Mouse (Mus musculus): ENCODE results near the gene Agap1. TPM values are rescaled to one million over a fixed set of nuclear protein-coding genes. Genes with fewer than 3 reads are reported as not detected.

Agap1 gene
- polyA plus RNA-seq, 1 experiment from 2014 or later: 72.2 TPM

DNA sequence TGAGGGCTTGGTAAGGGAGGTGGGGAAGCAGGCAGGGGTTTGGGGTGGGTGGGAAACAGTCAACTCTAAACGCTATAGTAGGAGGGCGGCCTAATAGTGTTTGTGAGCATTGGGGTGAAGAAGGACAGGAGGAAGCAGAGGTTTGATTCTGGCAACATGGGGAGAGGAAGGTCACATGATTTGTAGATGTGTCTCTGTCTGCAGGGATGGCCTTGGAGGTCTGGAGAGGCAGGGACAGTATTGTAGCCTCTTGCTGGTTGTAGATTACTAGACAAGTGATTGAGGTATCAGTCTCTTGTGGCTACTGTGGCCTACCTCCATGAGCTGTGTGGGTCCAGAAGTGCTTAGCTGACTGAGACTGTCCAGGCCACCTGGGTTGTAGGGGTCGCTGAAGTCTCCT, 13.5 kb downstream of the Agap1 start:
- Histone ChIP-seq H3K4me1 (replicated peaks; ENCODE audit: control insufficient read depth, insufficient read depth, low read length) (peaks cover 38% of the 10 kb centered on the region), H3K27me3 (ENCODE audit: control insufficient read depth, insufficient read depth, low read length) (no peaks in the 10 kb centered on the region)
- 77% methylated on average over 3 of the region's 3 CpGs for WGBS

GRCm38 (mm10) chr1:89471430-89471829, 16.8 kb downstream of the Agap1 start:
- WGBS: 61% methylated on average over 4 of the region's 4 CpGs
- no peak overlapping the region for H3K4me2 ChIP-seq (replicated peaks)
- H3K9me3 ChIP-seq (ENCODE audit: control insufficient read depth, low read length): no peaks in the 10 kb centered on the region
- H3K4me3 ChIP-seq (replicated peaks; ENCODE audit: low read length): no peak overlapping the region
- peaks cover 27% of the 10 kb centered on the region for H3K4me1 ChIP-seq (replicated peaks; ENCODE audit: control insufficient read depth, insufficient read depth, low read length)
- DNase-seq (ENCODE audit: low spot score) (no peak), ATAC-seq (ENCODE audit: low FRiP score) (no peak)
- no peak overlapping the region for H3K27ac ChIP-seq
- H3K27me3 ChIP-seq (ENCODE audit: control insufficient read depth, insufficient read depth, low read length): no peaks in the 10 kb centered on the region
- no peak overlapping the region for H3K9ac ChIP-seq
- no peaks in the 10 kb centered on the region for H3K36me3 ChIP-seq (replicated peaks; ENCODE audit: control insufficient read depth, insufficient read depth)

More for the DNA sequence above, 13.5 kb downstream of the Agap1 start:
- no peaks in the 10 kb centered on the region for H3K36me3 ChIP-seq (replicated peaks; ENCODE audit: control insufficient read depth, insufficient read depth)
- no peaks in the 10 kb centered on the region for H3K9me3 ChIP-seq (ENCODE audit: control insufficient read depth, low read length)
- no peak overlapping the region for H3K4me3 ChIP-seq (replicated peaks; ENCODE audit: low read length)
- ATAC-seq (ENCODE audit: low FRiP score): no peak
- no peak overlapping the region for H3K27ac ChIP-seq
- no peak for DNase-seq (ENCODE audit: low spot score)
- H3K4me2 ChIP-seq (replicated peaks): no peak overlapping the region
- H3K9ac ChIP-seq: no peak overlapping the region

DNA sequence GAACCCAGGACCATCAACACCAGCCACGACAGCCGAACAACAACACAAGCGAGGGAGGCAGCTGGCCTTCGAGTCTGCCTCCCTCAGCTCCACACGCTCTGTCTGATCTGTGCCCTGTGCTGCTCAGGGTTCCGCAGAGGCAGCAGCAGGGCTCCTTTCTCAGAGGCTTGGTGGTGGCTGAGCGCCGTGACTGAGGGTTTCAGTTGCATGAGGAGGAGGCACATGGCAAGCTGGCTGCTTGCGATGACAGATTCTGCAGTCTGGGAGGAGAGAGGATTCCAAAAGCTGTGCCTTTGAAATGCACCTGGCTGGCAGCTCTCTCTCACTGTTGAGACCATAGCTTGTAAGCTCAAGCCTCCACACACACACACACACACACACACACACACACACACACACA, 17.3 kb downstream of the Agap1 start:
- DNase-seq (ENCODE audit: low spot score): no peak
- Histone ChIP-seq H3K4me3 (replicated peaks; ENCODE audit: low read length) (no peak overlapping the region), H3K9ac (no peak overlapping the region), H3K36me3 (replicated peaks; ENCODE audit: control insufficient read depth, insufficient read depth) (no peaks in the 10 kb centered on the region), H3K9me3 (ENCODE audit: control insufficient read depth, low read length) (no peaks in the 10 kb centered on the region), H3K27ac (no peak overlapping the region), H3K4me1 (replicated peaks; ENCODE audit: control insufficient read depth, insufficient read depth, low read length) (peaks cover 24% of the 10 kb centered on the region), H3K27me3 (ENCODE audit: control insufficient read depth, insufficient read depth, low read length) (no peaks in the 10 kb centered on the region), H3K4me2 (replicated peaks) (no peak overlapping the region)
- 66% methylated on average over 9 of the region's 9 CpGs for WGBS
- ATAC-seq (ENCODE audit: low FRiP score): no peak

DNA sequence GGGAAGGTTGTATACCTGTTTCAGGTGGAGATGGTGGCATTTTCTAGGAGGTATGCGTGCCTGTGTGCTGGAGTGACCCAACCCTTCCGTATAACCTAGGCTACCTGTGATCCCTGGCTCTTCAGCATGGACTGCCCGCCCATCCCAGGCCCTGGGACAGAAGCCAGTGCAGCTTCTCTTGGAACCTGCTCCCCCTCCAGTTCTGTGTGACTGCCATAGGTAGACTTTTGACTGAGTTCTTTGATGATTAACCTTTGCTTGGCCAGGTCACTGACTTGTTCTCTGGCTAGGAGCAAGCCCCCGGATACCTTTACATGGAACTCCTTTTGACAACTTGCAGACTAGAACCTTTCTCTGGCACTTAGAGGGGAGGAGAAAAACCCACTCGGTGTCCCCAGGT, 19.3 kb downstream of the Agap1 start:
- 91% methylated on average over 5 of the region's 5 CpGs for WGBS
- Histone ChIP-seq H3K4me1 (replicated peaks; ENCODE audit: control insufficient read depth, insufficient read depth, low read length) (peaks cover 5% of the 10 kb centered on the region; the same call in 1 of the 2 replicates), H3K36me3 (replicated peaks; ENCODE audit: control insufficient read depth, insufficient read depth) (no peaks in the 10 kb centered on the region), H3K9ac (no peak overlapping the region), H3K4me3 (replicated peaks; ENCODE audit: low read length) (no peak overlapping the region), H3K27me3 (ENCODE audit: control insufficient read depth, insufficient read depth, low read length) (no peaks in the 10 kb centered on the region), H3K4me2 (replicated peaks) (no peak overlapping the region), H3K9me3 (ENCODE audit: control insufficient read depth, low read length) (no peaks in the 10 kb centered on the region), H3K27ac (no peak overlapping the region)
- ATAC-seq (ENCODE audit: low FRiP score) (no peak), DNase-seq (ENCODE audit: low spot score) (no peak)

GRCm38 (mm10) chr1:89474853-89475252, 20.2 kb downstream of the Agap1 start:
- H3K36me3 ChIP-seq (replicated peaks; ENCODE audit: control insufficient read depth, insufficient read depth): no peaks in the 10 kb centered on the region
- no peak overlapping the region for H3K9ac ChIP-seq
- no peak overlapping the region for H3K27ac ChIP-seq
- peaks cover 5% of the 10 kb centered on the region; the same call in 1 of the 2 replicates for H3K4me1 ChIP-seq (replicated peaks; ENCODE audit: control insufficient read depth, insufficient read depth, low read length)
- 68% methylated on average over 9 of the region's 9 CpGs for WGBS
- ATAC-seq (ENCODE audit: low FRiP score) (no peak), DNase-seq (ENCODE audit: low spot score) (no peak)
- no peaks in the 10 kb centered on the region for H3K9me3 ChIP-seq (ENCODE audit: control insufficient read depth, low read length)
- no peak overlapping the region for H3K4me2 ChIP-seq (replicated peaks)
- no peak overlapping the region for H3K4me3 ChIP-seq (replicated peaks; ENCODE audit: low read length)
- H3K27me3 ChIP-seq (ENCODE audit: control insufficient read depth, insufficient read depth, low read length): no peaks in the 10 kb centered on the region

DNA sequence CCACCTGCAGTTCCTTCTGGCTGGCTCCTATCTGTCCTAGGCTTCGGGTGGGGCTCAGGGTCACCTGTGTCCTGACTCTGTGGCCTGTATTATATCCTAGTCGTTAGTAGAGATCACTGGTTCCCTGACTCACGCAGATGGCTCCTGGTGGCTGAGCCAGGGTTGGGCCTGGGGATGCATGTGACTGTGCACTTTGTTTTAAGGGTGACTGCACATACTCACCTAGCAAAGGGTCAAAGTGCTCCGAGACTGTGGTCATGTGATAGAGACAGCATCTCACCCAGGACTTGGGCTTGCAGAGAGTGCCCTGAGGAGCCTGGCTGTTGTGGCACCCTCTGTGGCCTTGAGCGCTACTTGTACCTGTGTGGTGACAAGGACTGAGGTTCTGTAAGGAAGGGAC, 22.4 kb downstream of the Agap1 start:
- ATAC-seq (ENCODE audit: low FRiP score) (no peak), DNase-seq (ENCODE audit: low spot score) (no peak)
- no peak overlapping the region for H3K4me3 ChIP-seq (replicated peaks; ENCODE audit: low read length)
- H3K9ac ChIP-seq: no peak overlapping the region
- H3K9me3 ChIP-seq (ENCODE audit: control insufficient read depth, low read length): no peaks in the 10 kb centered on the region
- WGBS: 92% methylated on average over 5 of the region's 5 CpGs
- no peaks in the 10 kb centered on the region for H3K36me3 ChIP-seq (replicated peaks; ENCODE audit: control insufficient read depth, insufficient read depth)
- peaks cover 9% of the 10 kb centered on the region; the same call in 1 of the 2 replicates for H3K4me1 ChIP-seq (replicated peaks; ENCODE audit: control insufficient read depth, insufficient read depth, low read length)
- no peak overlapping the region for H3K4me2 ChIP-seq (replicated peaks)
- no peak overlapping the region for H3K27ac ChIP-seq
- no peaks in the 10 kb centered on the region for H3K27me3 ChIP-seq (ENCODE audit: control insufficient read depth, insufficient read depth, low read length)

DNA sequence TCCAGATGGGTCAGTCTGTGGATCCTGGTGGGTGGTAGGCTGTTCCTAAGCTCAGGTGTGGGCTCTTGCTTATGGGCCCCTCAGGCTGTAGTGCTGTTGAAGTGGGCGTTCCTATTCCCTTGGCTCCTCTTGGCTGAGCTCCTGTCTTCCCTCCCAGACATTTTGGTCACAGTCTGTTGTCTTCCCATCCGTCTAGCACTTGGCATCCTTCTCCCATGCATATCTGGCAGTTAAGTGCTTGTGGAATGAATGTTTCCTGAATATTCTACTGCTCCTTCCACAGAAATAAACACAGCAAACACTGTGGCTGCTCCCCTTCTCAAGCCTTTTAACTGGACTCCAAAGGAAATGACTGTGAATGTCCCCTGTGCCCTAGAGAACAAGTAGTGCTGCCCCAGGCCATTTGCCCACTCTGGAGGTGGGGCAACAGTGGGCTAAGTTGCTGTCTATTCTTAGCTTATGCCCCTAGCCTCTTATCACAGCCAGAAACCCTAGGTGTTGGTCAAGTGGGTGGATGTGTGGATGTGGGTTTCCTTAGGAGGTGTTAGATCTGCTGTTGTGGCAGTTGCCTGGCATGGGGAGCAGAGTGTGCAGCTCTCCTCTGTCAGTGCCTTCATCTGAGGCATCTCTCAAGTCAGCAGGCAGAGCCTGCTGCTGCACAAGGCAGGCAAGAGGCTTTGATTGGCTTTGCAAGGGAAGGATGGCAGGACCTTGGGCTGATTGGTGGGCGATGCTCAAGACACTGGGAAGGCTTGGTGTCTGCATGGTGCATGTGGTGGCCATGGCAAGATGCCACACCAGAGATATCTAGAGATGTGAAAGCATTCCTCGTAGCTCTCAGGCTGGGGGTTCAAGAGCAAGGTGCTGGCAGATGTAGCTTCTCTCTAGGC, 24.2 kb downstream of the Agap1 start:
- peaks cover 9% of the 10 kb centered on the region; the same call in 1 of the 2 replicates for H3K4me1 ChIP-seq (replicated peaks; ENCODE audit: control insufficient read depth, insufficient read depth, low read length)
- H3K4me3 ChIP-seq (replicated peaks; ENCODE audit: low read length): no peak overlapping the region
- H3K9me3 ChIP-seq (ENCODE audit: control insufficient read depth, low read length): no peaks in the 10 kb centered on the region
- H3K27ac ChIP-seq: no peak overlapping the region
- WGBS: 72% methylated on average over 4 of the region's 4 CpGs
- H3K9ac ChIP-seq: no peak overlapping the region
- H3K4me2 ChIP-seq (replicated peaks): no peak overlapping the region
- no peaks in the 10 kb centered on the region for H3K36me3 ChIP-seq (replicated peaks; ENCODE audit: control insufficient read depth, insufficient read depth)
- no peak for ATAC-seq (ENCODE audit: low FRiP score)
- DNase-seq (ENCODE audit: low spot score): no peak
- H3K27me3 ChIP-seq (ENCODE audit: control insufficient read depth, insufficient read depth, low read length): no peaks in the 10 kb centered on the region

DNA sequence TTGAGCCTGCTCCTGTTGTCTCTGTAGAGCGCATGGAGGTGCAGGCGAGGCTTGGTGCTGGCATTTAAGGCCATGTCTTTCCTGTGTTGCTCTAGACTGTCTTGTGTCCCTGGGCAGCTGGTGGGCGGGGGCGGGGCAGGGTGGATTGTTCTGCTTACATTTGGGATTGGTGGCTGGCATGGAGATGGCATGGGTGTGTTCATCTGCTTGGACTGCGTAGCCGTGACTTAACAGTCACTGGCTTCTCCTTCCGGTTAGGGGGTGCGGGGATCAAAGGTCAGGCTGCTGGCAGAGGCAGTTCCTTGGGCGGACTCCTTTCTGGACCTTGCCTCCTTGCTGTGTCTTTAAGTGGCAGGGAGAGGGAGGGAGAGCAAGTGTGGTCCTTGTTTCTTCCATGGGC, 26.5 kb downstream of the Agap1 start:
- no peak overlapping the region for H3K4me3 ChIP-seq (replicated peaks; ENCODE audit: low read length)
- H3K9me3 ChIP-seq (ENCODE audit: control insufficient read depth, low read length): no peaks in the 10 kb centered on the region
- 80% methylated on average over 9 of the region's 9 CpGs for WGBS
- no peaks in the 10 kb centered on the region for H3K36me3 ChIP-seq (replicated peaks; ENCODE audit: control insufficient read depth, insufficient read depth)
- peaks cover 4% of the 10 kb centered on the region; the same call in 1 of the 2 replicates for H3K4me1 ChIP-seq (replicated peaks; ENCODE audit: control insufficient read depth, insufficient read depth, low read length)
- H3K9ac ChIP-seq: no peak overlapping the region
- no peak overlapping the region for H3K4me2 ChIP-seq (replicated peaks)
- H3K27me3 ChIP-seq (ENCODE audit: control insufficient read depth, insufficient read depth, low read length): no peaks in the 10 kb centered on the region
- DNase-seq (ENCODE audit: low spot score) (no peak), ATAC-seq (ENCODE audit: low FRiP score) (no peak)
- no peak overlapping the region for H3K27ac ChIP-seq

DNA sequence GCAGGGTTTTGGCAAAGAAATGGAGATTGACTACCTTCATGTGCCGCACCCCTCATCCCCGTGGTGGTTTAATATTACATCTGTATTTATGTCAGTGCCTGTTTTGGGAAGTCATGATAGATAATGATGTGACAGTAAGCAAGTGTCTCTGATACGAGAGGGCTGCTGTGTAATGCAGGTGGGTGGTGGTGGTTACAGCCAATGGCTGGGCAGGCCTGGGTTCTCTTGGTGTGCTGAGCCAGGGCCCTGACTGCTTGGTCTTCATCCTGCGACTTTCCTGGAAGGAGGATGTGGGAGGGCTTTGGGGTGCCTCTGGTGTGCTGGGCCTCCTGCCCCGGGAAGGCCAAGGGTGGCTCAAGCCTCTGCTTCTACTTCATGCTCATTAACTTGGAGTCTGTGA, 28.2 kb downstream of the Agap1 start:
- Histone ChIP-seq H3K4me1 (replicated peaks; ENCODE audit: control insufficient read depth, insufficient read depth, low read length) (peaks cover 4% of the 10 kb centered on the region; the same call in 1 of the 2 replicates), H3K4me2 (replicated peaks) (no peak overlapping the region), H3K36me3 (replicated peaks; ENCODE audit: control insufficient read depth, insufficient read depth) (no peaks in the 10 kb centered on the region), H3K4me3 (replicated peaks; ENCODE audit: low read length) (no peak overlapping the region), H3K9ac (no peak overlapping the region), H3K27ac (no peak overlapping the region), H3K9me3 (ENCODE audit: control insufficient read depth, low read length) (no peaks in the 10 kb centered on the region), H3K27me3 (ENCODE audit: control insufficient read depth, insufficient read depth, low read length) (no peaks in the 10 kb centered on the region)
- ATAC-seq (ENCODE audit: low FRiP score) (no peak), DNase-seq (ENCODE audit: low spot score) (no peak)
- 60% methylated on average over 5 of the region's 5 CpGs for WGBS

Data from hindbrain, embryonic 14.5 days (tissue).